Mouse (Mus musculus) frontal cortex, postnatal 25 days (tissue): ENCODE data around the gene Gm47995.
"Not testable (repeated sequence)": the region's sequence is repeated elsewhere in the genome, so short reads cannot be mapped to it uniquely, and the experiment has no call there.

Experiments used
- DNase-seq, 2 experiments: peaks; one replicate each; pipeline ENCODE4 v3.0.0; 2022; ENCODE audit warnings: low spot score in 2 of 2

Gm47995 gene

GRCm38 (mm10) chr1:151186879-151187424, 11.3 kb upstream of the Gm47995 start:
- DNase-seq, result not testable (repeated sequence)

- no peak for DNase-seq
Observed at GRCm38 (mm10) chr1:151188469-151188868, 9.8 kb upstream of the Gm47995 start.

- not testable (repeated sequence) for DNase-seq
Observed at GRCm38 (mm10) chr1:151192075-151192474, 6.2 kb upstream of the Gm47995 start, which contains the start of gene Gm8947. Gene Gm8947 (plus strand): TSS chr1:151192376.

GRCm38 (mm10) chr1:151192739-151193138, 5.5 kb upstream of the Gm47995 start:
- not testable (repeated sequence) for DNase-seq

GRCm38 (mm10) chr1:151195986-151196385, 2.3 kb upstream of the Gm47995 start:
- not testable (repeated sequence) for DNase-seq

GRCm38 (mm10) chr1:151196690-151197089, 1.6 kb upstream of the Gm47995 start:
- DNase-seq, result not testable (repeated sequence)

- DNase-seq, result not testable (repeated sequence)
Observed at GRCm38 (mm10) chr1:151200620-151201019, 2.4 kb downstream of the Gm47995 start.

GRCm38 (mm10) chr1:151202771-151203170, 4.5 kb downstream of the Gm47995 start:
- not testable (repeated sequence) for DNase-seq

GRCm38 (mm10) chr1:151203818-151204217, 5.6 kb downstream of the Gm47995 start, which contains the start of gene 3110040M04Rik:
Gene 3110040M04Rik (plus strand): TSS chr1:151204121.
- not testable (repeated sequence) for DNase-seq

GRCm38 (mm10) chr1:151208493-151208892, 10.2 kb downstream of the Gm47995 start:
- DNase-seq, result not testable (repeated sequence)

- DNase-seq, result not testable (repeated sequence)
Observed at GRCm38 (mm10) chr1:151208944-151209343, 10.7 kb downstream of the Gm47995 start.

GRCm38 (mm10) chr1:151209824-151210355, 11.6 kb downstream of the Gm47995 start, which contains the start of gene Gm47996:
Gene Gm47996 (plus strand): TSS chr1:151210131.
- not testable (repeated sequence) for DNase-seq

GRCm38 (mm10) chr1:151211666-151212065, 13.4 kb downstream of the Gm47995 start:
- DNase-seq, result not testable (repeated sequence)

GRCm38 (mm10) chr1:151214862-151215261, 16.6 kb downstream of the Gm47995 start:
- DNase-seq, result no peak

- no peak for DNase-seq
Observed at GRCm38 (mm10) chr1:151215985-151216384, 17.7 kb downstream of the Gm47995 start.

- no peak for DNase-seq
Observed at GRCm38 (mm10) chr1:151216417-151216816, 18.2 kb downstream of the Gm47995 start.

- DNase-seq, result no peak
Observed at GRCm38 (mm10) chr1:151219045-151219444, 20.8 kb downstream of the Gm47995 start.

GRCm38 (mm10) chr1:151220098-151220497, 21.9 kb downstream of the Gm47995 start:
- no peak for DNase-seq

- no peak for DNase-seq
Observed at GRCm38 (mm10) chr1:151222561-151223267, 24.5 kb downstream of the Gm47995 start.

- DNase-seq, result no peak
Observed at GRCm38 (mm10) chr1:151223377-151223776, 25.1 kb downstream of the Gm47995 start.

GRCm38 (mm10) chr1:151224536-151224935, 26.3 kb downstream of the Gm47995 start:
- no peak for DNase-seq

- DNase-seq, result no peak
Observed at GRCm38 (mm10) chr1:151227506-151227905, 29.3 kb downstream of the Gm47995 start.
